Mouse (Mus musculus): ENCODE measurements at regions not wholly inside any gene's neighbourhood (a gene's known extent, or its start where the extent isn't known, plus 50 kb on each side); places are given as distances from the start of the nearest gene placed in this dataset.

- no peak for DNase-seq (ENCODE audit: low read depth)
These were observed 81.8 kb downstream of the Tbx18 start for GRCm38 (mm10) chr9:87649015-87649978.

- no peak for DNase-seq (ENCODE audit: low read depth)
These were observed 82.7 kb downstream of the Tbx18 start for GRCm38 (mm10) chr9:87648317-87648716.

GRCm38 (mm10) chr9:87645032-87645431, 86.0 kb downstream of the Tbx18 start:
- no peak for DNase-seq (ENCODE audit: low read depth)

GRCm38 (mm10) chr9:87633863-87634630, 97.0 kb downstream of the Tbx18 start:
- DNase-seq (ENCODE audit: low read depth), result no peak

- no peak for DNase-seq (ENCODE audit: low read depth)
These were observed 104.6 kb downstream of the Tbx18 start for GRCm38 (mm10) chr9:87626432-87626831.

GRCm38 (mm10) chr9:87618238-87618673, 112.8 kb downstream of the Tbx18 start:
- peak; percentile 16 for DNase-seq (ENCODE audit: low read depth)

GRCm38 (mm10) chr9:87607878-87608631, 123.0 kb downstream of the Tbx18 start:
- DNase-seq (ENCODE audit: low read depth), result no peak

- no peak for DNase-seq (ENCODE audit: low read depth)
These were observed 155.5 kb downstream of the Tbx18 start for GRCm38 (mm10) chr9:87575591-87575990.

- DNase-seq (ENCODE audit: low read depth), result no peak
These were observed 156.7 kb downstream of the Tbx18 start for GRCm38 (mm10) chr9:87574250-87574864.

GRCm38 (mm10) chr9:87563244-87563643, 167.8 kb downstream of the Tbx18 start:
- no peak for DNase-seq (ENCODE audit: low read depth)

- DNase-seq (ENCODE audit: low read depth), result no peak
These were observed 168.3 kb downstream of the Tbx18 start for GRCm38 (mm10) chr9:87562796-87563195.

GRCm38 (mm10) chr9:87557841-87558240, 173.2 kb downstream of the Tbx18 start:
- DNase-seq (ENCODE audit: low read depth), result no peak

GRCm38 (mm10) chr9:87556953-87557394, 174.1 kb downstream of the Tbx18 start:
- no peak for DNase-seq (ENCODE audit: low read depth)

GRCm38 (mm10) chr9:87556552-87556951, 174.5 kb downstream of the Tbx18 start:
- DNase-seq (ENCODE audit: low read depth), result no peak

- DNase-seq (ENCODE audit: low read depth), result no peak
These were observed 197.9 kb downstream of the Tbx18 start for GRCm38 (mm10) chr9:87533182-87533581.

- DNase-seq (ENCODE audit: low read depth), result peak; percentile 10
These were observed 201.2 kb downstream of the Tbx18 start for GRCm38 (mm10) chr9:87529908-87530307.

- DNase-seq (ENCODE audit: low read depth), result no peak
These were observed 206.0 kb downstream of the Tbx18 start for GRCm38 (mm10) chr9:87524890-87525684.

- no peak for DNase-seq (ENCODE audit: low read depth)
These were observed 220.4 kb downstream of the Tbx18 start for GRCm38 (mm10) chr9:87510683-87511082.

GRCm38 (mm10) chr9:87504673-87505385, 226.2 kb downstream of the Tbx18 start:
- DNase-seq (ENCODE audit: low read depth), result no peak

- DNase-seq (ENCODE audit: low read depth), result peak; percentile 95
These were observed 208.8 kb upstream of the Cep162 start for GRCm38 (mm10) chr9:87464141-87464540.
